Mouse (Mus musculus): Measurements from ENCODE around the gene Gde1. TPM values are rescaled to one million over a fixed set of nuclear protein-coding genes. Genes with fewer than 3 reads are reported as not detected.

Gde1 gene
- polyA plus RNA-seq, 1 experiment, result 42.4 TPM

DNA sequence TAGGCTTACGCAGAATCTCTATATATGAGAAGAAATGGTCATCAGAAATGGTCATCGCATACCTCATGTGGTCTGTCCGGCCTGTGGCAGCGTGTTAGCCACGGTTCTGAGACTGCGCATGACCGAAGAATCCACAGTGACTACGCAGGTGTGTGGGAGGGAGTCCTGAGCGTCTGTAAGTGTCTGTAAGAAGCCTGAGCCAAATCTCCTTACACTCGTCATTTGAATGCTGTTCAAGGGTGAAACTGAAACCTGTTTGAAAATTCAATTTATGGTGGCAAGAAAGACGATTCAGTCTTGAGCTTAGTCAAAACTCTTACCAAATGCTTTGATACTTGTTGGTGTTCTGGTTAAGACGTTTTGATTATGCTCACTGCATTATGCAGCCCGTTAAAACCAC lies 27.6 kb upstream of the Gde1 start:
- TF ChIP-seq GATA1 (IDR thresholded peaks at IDR 0.05; ENCODE audit: borderline replicate concordance, low read length), result no peak
- no peak for TF ChIP-seq FLI1 (IDR thresholded peaks at IDR 0.05; ENCODE audit: low read length)
- Histone ChIP-seq H3K4me1 (peaks cover 23% of the 10 kb centered on the region), H3K36me3 (replicated peaks; ENCODE audit: low read length) (peaks cover 63% of the 10 kb centered on the region), H3K4me3 (replicated peaks) (no peak overlapping the region), H3K9me3 (no peaks in the 10 kb centered on the region), H3K27me3 (replicated peaks) (no peaks in the 10 kb centered on the region)

- Histone ChIP-seq H3K4me3 (replicated peaks) (no peak overlapping the region), H3K36me3 (replicated peaks; ENCODE audit: low read length) (peaks cover 78% of the 10 kb centered on the region), H3K9me3 (no peaks in the 10 kb centered on the region), H3K27me3 (replicated peaks) (no peaks in the 10 kb centered on the region), H3K4me1 (peaks cover 9% of the 10 kb centered on the region)
- no peak for TF ChIP-seq FLI1 (IDR thresholded peaks at IDR 0.05; ENCODE audit: low read length)
- TF ChIP-seq GATA1 (IDR thresholded peaks at IDR 0.05; ENCODE audit: borderline replicate concordance, low read length), result no peak
Observed at GRCm38 (mm10) chr7:118731781-118732180, 26.2 kb upstream of the Gde1 start.

GRCm38 (mm10) chr7:118728846-118729587 lies 23.4 kb upstream of the Gde1 start:
- no peaks in the 10 kb centered on the region for H3K27me3 ChIP-seq (replicated peaks)
- no peaks in the 10 kb centered on the region for H3K9me3 ChIP-seq
- H3K4me3 ChIP-seq (replicated peaks), result no peak overlapping the region
- TF ChIP-seq FLI1 (IDR thresholded peaks at IDR 0.05; ENCODE audit: low read length) (no peak), GATA1 (IDR thresholded peaks at IDR 0.05; ENCODE audit: borderline replicate concordance, low read length) (no peak)
- H3K4me1 ChIP-seq, result no peaks in the 10 kb centered on the region
- peaks cover 93% of the 10 kb centered on the region for H3K36me3 ChIP-seq (replicated peaks; ENCODE audit: low read length)

DNA sequence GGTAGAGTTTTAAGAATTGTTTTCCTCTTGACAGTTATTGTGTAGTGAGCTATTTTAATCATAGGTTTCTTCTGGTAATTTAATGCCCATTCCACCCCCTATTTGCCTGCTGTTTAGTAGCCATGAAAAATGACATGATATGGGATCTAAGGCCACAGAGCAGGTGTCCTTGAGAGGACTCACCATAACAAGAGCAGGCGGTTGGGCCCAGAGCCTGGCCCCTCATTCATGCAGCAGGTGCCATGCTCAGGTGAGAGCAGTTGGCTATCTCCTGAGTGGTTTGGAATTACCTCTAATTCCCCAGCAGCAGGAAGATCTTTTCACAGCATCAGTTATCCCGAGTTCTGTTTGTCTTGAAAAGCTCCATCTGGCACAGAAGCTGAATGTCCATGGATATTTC lies 19.9 kb upstream of the Gde1 start:
- no peak for TF ChIP-seq GATA1 (IDR thresholded peaks at IDR 0.05; ENCODE audit: borderline replicate concordance, low read length)
- no peak for TF ChIP-seq FLI1 (IDR thresholded peaks at IDR 0.05; ENCODE audit: low read length)
- H3K36me3 ChIP-seq (replicated peaks; ENCODE audit: low read length), result peaks cover 83% of the 10 kb centered on the region
- H3K4me1 ChIP-seq, result no peaks in the 10 kb centered on the region
- no peaks in the 10 kb centered on the region for H3K9me3 ChIP-seq
- no peak overlapping the region for H3K4me3 ChIP-seq (replicated peaks)
- H3K27me3 ChIP-seq (replicated peaks), result no peaks in the 10 kb centered on the region

- H3K27me3 ChIP-seq (replicated peaks), result no peaks in the 10 kb centered on the region
- no peaks in the 10 kb centered on the region for H3K9me3 ChIP-seq
- H3K36me3 ChIP-seq (replicated peaks; ENCODE audit: low read length), result peaks cover 81% of the 10 kb centered on the region
- no peaks in the 10 kb centered on the region for H3K4me1 ChIP-seq
- H3K4me3 ChIP-seq (replicated peaks), result no peak overlapping the region
- TF ChIP-seq FLI1 (IDR thresholded peaks at IDR 0.05; ENCODE audit: low read length), result no peak
- no peak for TF ChIP-seq GATA1 (IDR thresholded peaks at IDR 0.05; ENCODE audit: borderline replicate concordance, low read length)
Observed at GRCm38 (mm10) chr7:118723927-118724326, 18.3 kb upstream of the Gde1 start.

GRCm38 (mm10) chr7:118718066-118718465 lies 12.5 kb upstream of the Gde1 start:
- peaks cover 62% of the 10 kb centered on the region for H3K36me3 ChIP-seq (replicated peaks; ENCODE audit: low read length)

GRCm38 (mm10) chr7:118714873-118715272 lies 9.3 kb upstream of the Gde1 start:
- no peaks in the 10 kb centered on the region for H3K27me3 ChIP-seq (replicated peaks)
- H3K9me3 ChIP-seq, result no peaks in the 10 kb centered on the region
- no peak for TF ChIP-seq FLI1 (IDR thresholded peaks at IDR 0.05; ENCODE audit: low read length)
- no peak for TF ChIP-seq GATA1 (IDR thresholded peaks at IDR 0.05; ENCODE audit: borderline replicate concordance, low read length)
- H3K36me3 ChIP-seq (replicated peaks; ENCODE audit: low read length), result peaks cover 38% of the 10 kb centered on the region
- no peak overlapping the region for H3K4me3 ChIP-seq (replicated peaks)
- peaks cover 19% of the 10 kb centered on the region for H3K4me1 ChIP-seq

More at GRCm38 (mm10) chr7:118718066-118718465, 12.5 kb upstream of the Gde1 start:
- Histone ChIP-seq H3K4me3 (replicated peaks) (no peak overlapping the region), H3K9me3 (no peaks in the 10 kb centered on the region), H3K4me1 (peaks cover 11% of the 10 kb centered on the region), H3K27me3 (replicated peaks) (no peaks in the 10 kb centered on the region)
- no peak for TF ChIP-seq GATA1 (IDR thresholded peaks at IDR 0.05; ENCODE audit: borderline replicate concordance, low read length)
- no peak for TF ChIP-seq FLI1 (IDR thresholded peaks at IDR 0.05; ENCODE audit: low read length)

DNA sequence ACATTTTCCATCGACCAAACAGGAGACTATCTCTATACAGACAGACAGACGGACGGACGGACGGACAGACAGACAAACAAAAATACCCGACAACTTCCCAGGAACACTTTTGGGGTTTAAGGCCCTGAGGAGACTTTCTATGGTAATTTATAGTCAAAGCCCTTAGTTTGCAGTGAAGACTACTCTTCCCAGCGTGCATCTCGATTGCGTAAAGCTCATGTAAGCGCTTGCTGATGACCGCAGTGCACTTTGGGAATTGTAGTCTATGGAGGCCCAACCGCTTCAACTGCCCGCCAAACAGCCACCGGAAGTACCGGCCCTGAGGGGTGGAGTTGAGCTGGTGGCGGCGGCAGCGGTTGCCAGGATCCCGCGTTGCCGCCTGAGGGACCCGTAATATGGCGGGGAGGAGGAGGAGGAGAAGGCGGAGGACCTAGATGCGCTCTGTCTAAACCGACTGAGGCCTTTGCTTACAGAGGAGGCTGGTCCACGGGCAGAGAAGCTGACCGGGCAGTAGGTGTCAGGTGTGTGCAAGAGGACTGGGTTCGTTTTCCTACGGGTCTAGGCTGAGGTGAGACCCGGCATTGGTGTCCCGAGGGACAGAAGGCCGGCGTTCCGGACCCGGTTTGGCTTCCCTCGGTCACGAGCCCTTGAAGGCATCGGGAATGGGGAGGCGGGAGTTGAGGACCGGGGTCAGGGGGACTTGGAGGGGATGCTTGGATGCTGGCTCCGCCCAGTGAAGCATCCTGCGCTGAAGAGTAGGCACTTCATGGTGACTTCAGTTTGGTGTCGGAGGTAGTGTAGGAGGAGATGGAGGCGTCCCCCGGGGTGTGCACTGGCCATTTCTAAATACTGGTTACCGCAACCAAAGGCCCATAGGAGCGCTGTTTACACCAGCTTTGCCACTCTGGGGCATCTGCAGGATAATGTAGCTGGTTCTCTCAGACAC lies 6.9 kb upstream of the Gde1 start, which contains the start of gene Ccp110:
Ccp110 (plus strand) TSS at position 325 of the 946 bp plus-strand sequence.
- Histone ChIP-seq H3K27me3 (replicated peaks) (no peaks in the 10 kb centered on the region), H3K4me1 (peaks cover 19% of the 10 kb centered on the region), H3K36me3 (replicated peaks; ENCODE audit: low read length) (peaks cover 20% of the 10 kb centered on the region), H3K9me3 (no peaks in the 10 kb centered on the region), H3K4me3 (replicated peaks) (peak within 1 kb of the TSS; percentile 99)
- TF ChIP-seq GATA1 (IDR thresholded peaks at IDR 0.05; ENCODE audit: borderline replicate concordance, low read length), result no peak
- peak; percentile 96 for TF ChIP-seq FLI1 (IDR thresholded peaks at IDR 0.05; ENCODE audit: low read length)

- Histone ChIP-seq H3K9me3 (no peaks in the 10 kb centered on the region), H3K4me3 (replicated peaks) (no peak overlapping the region), H3K36me3 (replicated peaks; ENCODE audit: low read length) (peaks cover 11% of the 10 kb centered on the region), H3K4me1 (peaks cover 25% of the 10 kb centered on the region), H3K27me3 (replicated peaks) (no peaks in the 10 kb centered on the region)
- no peak for TF ChIP-seq FLI1 (IDR thresholded peaks at IDR 0.05; ENCODE audit: low read length)
- no peak for TF ChIP-seq GATA1 (IDR thresholded peaks at IDR 0.05; ENCODE audit: borderline replicate concordance, low read length)
Observed at GRCm38 (mm10) chr7:118710776-118711175, 5.2 kb upstream of the Gde1 start.
